ENCODE assay signal across 26 mouse cellular contexts in genomic region chr12:9287271-9287670, GRCm38 (mm10).
"Had no signal": no experiment of that assay in that cellular context is flagged by ENCODE, and none has a peak within 500 bp of the region (broad histone marks: within the 10 kb centered on the region; RNA-seq: fewer than 3 reads in every experiment).

No protein-coding gene starts in this region.

- H3K4me2 ChIP-seq: heart, embryonic 12.5 days; hindbrain, embryonic 13.5 days; hindbrain, embryonic 15.5 days; kidney, embryonic 15.5 days; limb, embryonic 12.5 days; liver, embryonic 11.5 days; liver, embryonic 13.5 days had no signal

- H3K9ac ChIP-seq: heart, embryonic 12.5 days; hindbrain, embryonic 13.5 days; hindbrain, embryonic 15.5 days; kidney, embryonic 15.5 days; limb, embryonic 12.5 days; liver, embryonic 13.5 days had no signal

- H3K27ac ChIP-seq: gastrocnemius, adult 2 months; heart, adult 2 months; hindbrain, embryonic 10.5 days; hindbrain, embryonic 13.5 days; hindbrain, embryonic 15.5 days; hindbrain, postnatal 0 days; kidney, embryonic 15.5 days; kidney, postnatal 0 days; layer of hippocampus, adult 2 months; left cerebral cortex, adult 2 months; limb, embryonic 10.5 days; limb, embryonic 12.5 days; liver, embryonic 13.5 days had no signal

- H3K9me3 ChIP-seq: heart, embryonic 12.5 days; hindbrain, embryonic 10.5 days; hindbrain, embryonic 13.5 days; hindbrain, embryonic 15.5 days; kidney, embryonic 15.5 days; limb, embryonic 10.5 days; limb, embryonic 12.5 days; liver, embryonic 13.5 days had no signal

- H3K36me3 ChIP-seq: heart, embryonic 12.5 days; hindbrain, embryonic 10.5 days; hindbrain, embryonic 13.5 days; hindbrain, embryonic 15.5 days; kidney, embryonic 15.5 days; limb, embryonic 10.5 days; limb, embryonic 12.5 days; liver, embryonic 13.5 days had no signal

- H3K4me1 ChIP-seq: heart, embryonic 12.5 days; hindbrain, embryonic 10.5 days; hindbrain, embryonic 13.5 days; hindbrain, embryonic 15.5 days; kidney, embryonic 15.5 days; limb, embryonic 10.5 days; liver, embryonic 13.5 days had no signal

- H3K4me3 ChIP-seq: gastrocnemius, adult 2 months; heart, adult 2 months; heart, embryonic 12.5 days; hindbrain, embryonic 10.5 days; hindbrain, embryonic 13.5 days; hindbrain, embryonic 15.5 days; kidney, embryonic 15.5 days; layer of hippocampus, adult 2 months; left cerebral cortex, adult 2 months; limb, embryonic 10.5 days; limb, embryonic 12.5 days; liver, embryonic 13.5 days had no signal

- DNase-seq: gastrocnemius, adult 2 months; gastrocnemius, postnatal 10 days; gastrocnemius, postnatal 25 days; heart, adult 2 months; heart, postnatal 10 days; heart, postnatal 4 days; kidney, adult 11 months; kidney, adult 2 months; kidney, adult 9 months; kidney, postnatal 14 days; kidney, postnatal 36 days; liver; liver, embryonic 13.5 days had no signal

- ATAC-seq: hindbrain, postnatal 0 days; intestine, embryonic 16.5 days had no signal

- H3K27me3 ChIP-seq: heart, embryonic 12.5 days; hindbrain, embryonic 13.5 days; hindbrain, embryonic 15.5 days; kidney, embryonic 15.5 days; limb, embryonic 12.5 days; liver, embryonic 13.5 days had no signal
